Mouse (Mus musculus): ENCODE measurements around the gene Rfx6. TPM values are rescaled to one million over a fixed set of nuclear protein-coding genes. Genes with fewer than 3 reads are reported as not detected.

Gene Rfx6
- total RNA-seq (2023) = not detected in 4 replicates

DNA sequence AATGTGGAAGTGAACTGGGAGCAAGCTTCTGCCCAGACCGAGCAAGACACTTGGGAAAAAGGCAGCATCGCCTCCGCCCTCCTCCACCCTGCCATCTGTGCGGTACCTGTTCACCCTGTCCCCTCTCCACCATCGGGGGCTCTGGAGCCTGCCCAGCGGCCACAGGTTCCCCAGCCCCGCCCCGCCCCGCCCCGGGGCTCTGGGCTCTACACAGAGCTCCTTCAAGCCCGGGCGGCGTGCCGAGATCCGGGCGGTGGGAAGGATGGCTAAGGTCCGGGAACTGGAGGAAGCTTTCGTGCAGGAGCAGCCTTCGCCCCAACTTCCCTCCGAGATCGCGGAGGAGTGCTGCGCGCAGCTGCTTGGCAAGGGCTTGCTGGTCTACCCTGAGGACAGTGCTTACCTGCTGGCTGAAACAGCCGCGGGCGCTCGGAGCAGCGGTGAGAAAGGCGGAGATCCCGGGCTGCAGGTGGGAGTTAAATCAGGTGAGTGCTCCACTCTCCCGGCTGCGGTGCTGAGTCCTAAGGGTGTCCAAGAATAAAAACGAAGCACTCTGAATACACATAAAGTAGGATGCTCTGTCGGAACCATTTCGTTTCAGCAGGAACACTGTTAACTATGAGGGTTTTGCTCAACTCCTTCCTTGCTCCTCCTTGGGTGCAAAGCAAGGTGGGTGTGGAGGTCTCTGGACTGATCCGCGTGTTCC lies at the start of gene Rfx6:
Rfx6 (plus strand) TSS at position 209 of the 703 bp plus-strand sequence.

DNA sequence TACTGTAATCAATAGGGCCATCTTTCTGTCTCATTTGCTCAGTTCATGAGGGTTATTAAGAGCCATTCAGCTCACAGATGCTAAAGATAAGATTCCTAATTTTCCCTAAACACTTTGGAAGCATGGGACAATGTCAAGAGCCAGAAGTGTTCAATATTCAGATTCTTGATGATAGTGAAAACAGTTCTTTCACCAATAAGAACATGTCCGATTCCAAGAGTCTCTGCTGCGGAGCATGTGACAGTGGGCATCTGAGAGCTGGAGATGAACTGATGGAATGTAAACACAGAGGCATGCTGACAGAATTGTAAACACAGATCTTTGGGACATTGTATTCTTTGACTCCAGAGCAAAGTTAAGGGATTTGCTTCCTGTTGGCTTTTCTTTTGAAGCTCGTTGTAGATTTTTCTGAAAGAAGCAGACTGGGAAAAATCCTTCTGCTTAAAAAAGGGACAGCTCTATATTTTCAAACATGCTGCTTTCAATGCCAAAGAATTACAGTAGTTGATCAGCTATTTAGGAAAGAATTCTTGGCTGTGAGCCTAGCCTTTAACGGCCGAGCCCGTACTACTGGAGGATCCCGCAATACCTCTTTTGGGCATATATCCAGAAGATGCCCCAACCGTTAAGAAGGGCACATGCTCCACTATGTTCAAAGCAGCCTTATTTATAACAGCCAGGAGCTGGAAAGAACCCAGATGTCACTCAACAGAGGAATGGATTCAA lies 46.0 kb upstream of the Rfx6 start, which contains the start of gene Gprc6a:
Gprc6a (minus strand) TSS at position 51 of the 726 bp plus-strand sequence.

Other genes starting within 250 kb of the Rfx6 start
- 3.0 to 5.5 TPM in 2 of 4 replicates, not detected in the others for gene Gm49339, start 197.1 kb upstream of the Rfx6 start, total RNA-seq (2023)
- gene Lilr4b, start 197.1 kb upstream of the Rfx6 start, total RNA-seq (2023) = 23.4 to 26.2 TPM (median 24.2 TPM) in 4 replicates
- 28.0 to 31.8 TPM (median 28.7 TPM) in 4 replicates for gene Lilrb4a, start 186.8 kb upstream of the Rfx6 start, total RNA-seq (2023)
- gene Fam162b, start 87.2 kb upstream of the Rfx6 start, total RNA-seq (2023) = not detected in 4 replicates
- gene Gprc6a, start 46.3 kb upstream of the Rfx6 start, total RNA-seq (2023) = not detected in 4 replicates